Mouse (Mus musculus) brown adipose tissue, adult 24 weeks (tissue): ENCODE results near the gene Rsrp1. TPM values are rescaled to one million over a fixed set of nuclear protein-coding genes. Genes with fewer than 3 reads are reported as not detected.

Experiments used
- H3K27ac ChIP-seq: fragments of 200-500 bp; replicated peaks from 2 replicates; pipeline ENCODE4 v1.5.1; 2012; ENCODE audit warnings: low read depth, mild to moderate bottlenecking, low read length
- H3K4me1 ChIP-seq: fragments of 200-500 bp; 2 replicates; pipeline ENCODE4 v1.6.1; 2012; ENCODE audit warnings: low read length, mixed read lengths; ENCODE audit not compliant: control insufficient read depth, insufficient read depth, insufficient read length
- H3K4me3 ChIP-seq: fragments of 200-500 bp; 2 replicates; pipeline ENCODE4 v1.5.1; 2012; ENCODE audit warnings: low read depth, mild to moderate bottlenecking, low read length, moderate library complexity; ENCODE audit not compliant: insufficient read depth
- polyA plus RNA-seq: library from polyadenylated mRNA; stranded (reverse); fragments of >200 nt; gene quantifications from 2 replicates; pipeline ENCODE4 v1.2.4, GENCODE M21; 2012; ENCODE audit not compliant: missing spikeins, insufficient read depth, insufficient read length

The Rsrp1 gene
- polyA plus RNA-seq, 1 experiment: 185 TPM

DNA sequence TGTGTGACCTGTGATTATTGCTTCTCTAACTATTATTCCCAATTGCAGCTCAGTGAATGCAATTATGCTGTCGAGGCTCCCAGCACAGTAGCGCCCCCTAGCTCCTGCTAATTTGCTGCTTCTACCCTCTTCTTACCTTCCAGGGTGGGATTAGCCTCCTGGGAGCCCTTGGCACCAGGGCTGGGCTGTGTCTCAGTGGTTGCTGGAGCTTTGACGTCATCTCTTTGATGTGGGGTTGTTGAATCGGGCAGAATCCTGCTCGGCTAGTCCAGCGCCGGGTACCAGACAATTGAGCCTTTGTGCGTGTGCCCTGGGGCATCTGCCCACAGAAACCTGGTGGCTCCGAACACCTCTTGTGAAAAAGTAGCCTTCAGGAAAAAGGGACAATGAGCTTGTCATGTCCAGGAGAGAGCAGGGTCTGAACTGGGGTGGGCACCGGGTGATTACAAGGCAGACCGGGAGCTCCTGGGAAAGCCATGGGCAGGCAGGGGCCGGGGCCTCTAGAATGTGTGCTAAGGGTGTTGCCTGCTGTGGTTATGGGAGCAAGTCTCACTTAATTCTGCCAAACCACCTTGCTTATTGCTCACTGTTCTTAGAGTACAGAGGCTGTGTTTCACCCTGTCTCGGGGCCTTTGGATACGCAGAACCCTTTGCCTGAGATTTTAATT is 52.0 kb downstream of the Rsrp1 start:
- Histone ChIP-seq H3K4me3 (no peak overlapping the region), H3K27ac (no peak overlapping the region), H3K4me1 (no peaks in the 10 kb centered on the region)

GRCm38 (mm10) chr4:134975929-134976308 is 52.5 kb downstream of the Rsrp1 start:
- Histone ChIP-seq H3K4me3 (no peak overlapping the region), H3K4me1 (no peaks in the 10 kb centered on the region)

More at GRCm38 (mm10) chr4:134975929-134976308, 52.5 kb downstream of the Rsrp1 start:
- no peak overlapping the region for H3K27ac ChIP-seq

Other genes starting within 250 kb of the Rsrp1 start
- 2.5 and 2.6 TPM in 2 replicates for gene Man1c1, start 219.3 kb upstream of the Rsrp1 start, polyA plus RNA-seq
- gene Ldlrap1, start 155.6 kb upstream of the Rsrp1 start, polyA plus RNA-seq: 6.8 and 11.8 TPM in 2 replicates
- gene Maco1, start 70.2 kb upstream of the Rsrp1 start, polyA plus RNA-seq: 22.4 and 26.2 TPM in 2 replicates
- gene Rhd, start 59.1 kb upstream of the Rsrp1 start, polyA plus RNA-seq: not detected in 2 replicates
- 110 and 115 TPM in 2 replicates for gene Tmem50a, start 8.6 kb upstream of the Rsrp1 start, polyA plus RNA-seq
- 71.8 and 75.9 TPM in 2 replicates for gene Syf2, start 7.3 kb downstream of the Rsrp1 start, polyA plus RNA-seq
- gene Runx3, start 197.1 kb downstream of the Rsrp1 start, polyA plus RNA-seq: 0.28 and 0.38 TPM in 2 replicates